Mouse (Mus musculus) embryo, embryonic 10.5 days (tissue): ENCODE data around the gene Tmem131.
"Not testable (repeated sequence)": the region's sequence is repeated elsewhere in the genome, so short reads cannot be mapped to it uniquely, and the experiment has no call there.

Experiments used
- DNase-seq: peaks from one replicate; pipeline ENCODE4 v3.0.0-alpha.2; 2015; ENCODE audit warnings: low spot score

Tmem131 gene

GRCm38 (mm10) chr1:36834090-36834489 is 109.4 kb downstream of the Tmem131 start:
- DNase-seq: no peak

- DNase-seq: no peak
Observed at GRCm38 (mm10) chr1:36830913-36831866, 112.3 kb downstream of the Tmem131 start.

- DNase-seq: no peak
Observed at GRCm38 (mm10) chr1:36824356-36824755, 119.1 kb downstream of the Tmem131 start.

- DNase-seq: not testable (repeated sequence)
Observed at GRCm38 (mm10) chr1:36821918-36822317, 121.5 kb downstream of the Tmem131 start.

- no peak for DNase-seq
Observed at GRCm38 (mm10) chr1:36815166-36815565, 128.3 kb downstream of the Tmem131 start.

GRCm38 (mm10) chr1:36814271-36814903 is 129.1 kb downstream of the Tmem131 start:
- DNase-seq: no peak

GRCm38 (mm10) chr1:36813415-36813814 is 130.1 kb downstream of the Tmem131 start:
- DNase-seq: no peak

GRCm38 (mm10) chr1:36811806-36812205 is 131.7 kb downstream of the Tmem131 start:
- no peak for DNase-seq

GRCm38 (mm10) chr1:36807782-36808565 is 135.5 kb downstream of the Tmem131 start:
- DNase-seq: no peak

GRCm38 (mm10) chr1:36807086-36807485 is 136.4 kb downstream of the Tmem131 start:
- no peak for DNase-seq

- no peak for DNase-seq
Observed at GRCm38 (mm10) chr1:36806181-36806905, 137.1 kb downstream of the Tmem131 start.

GRCm38 (mm10) chr1:36804833-36805232 is 138.6 kb downstream of the Tmem131 start:
- DNase-seq: no peak

GRCm38 (mm10) chr1:36804259-36804658 is 139.2 kb downstream of the Tmem131 start:
- DNase-seq: no peak

- no peak for DNase-seq
Observed at GRCm38 (mm10) chr1:36800379-36801011, 143.0 kb downstream of the Tmem131 start.

- DNase-seq: no peak
Observed at GRCm38 (mm10) chr1:36797481-36797880, 146.0 kb downstream of the Tmem131 start.

- DNase-seq: no peak
Observed at GRCm38 (mm10) chr1:36796711-36797110, 146.8 kb downstream of the Tmem131 start.

GRCm38 (mm10) chr1:36789416-36789815 is 154.1 kb downstream of the Tmem131 start:
- DNase-seq: no peak

GRCm38 (mm10) chr1:36786377-36786776 is 157.1 kb downstream of the Tmem131 start:
- DNase-seq: no peak

GRCm38 (mm10) chr1:36785238-36785641 is 158.2 kb downstream of the Tmem131 start:
- DNase-seq: peak; percentile 61

GRCm38 (mm10) chr1:36784365-36785134 is 158.9 kb downstream of the Tmem131 start:
- peak; percentile 89 for DNase-seq
